Mouse (Mus musculus) megakaryocyte progenitor cell, adult 5-6 weeks (primary cell): ENCODE measurements around the gene St3gal6. TPM values are rescaled to one million over a fixed set of nuclear protein-coding genes. Genes with fewer than 3 reads are reported as not detected.

Experiments
- ATAC-seq: replicated peaks from 2 replicates; pipeline ENCODE4 v1.8.0; 2016; ENCODE audit warnings: mild to moderate bottlenecking, moderate TSS enrichment, inconsistent platforms; ENCODE audit not compliant: poor library complexity
- total RNA-seq, 2 experiments: library from RNA; stranded (forward) in 1 of 2; stranded (reverse) in 1 of 2; fragments of 157-497, 149-512 nt in 1 of 2; fragments of 200-1000 nt in 1 of 2; gene quantifications; 2 replicates each; pipeline versions ENCODE4 v1.2.3 to v1.2.4; 2015 to 2017

Gene St3gal6
- total RNA-seq (2015), result 2.8 and 4.5 TPM in 2 replicates
- total RNA-seq (2017), result 4.0 and 8.0 TPM in 2 replicates

- no peak for ATAC-seq
These were observed at the start of gene St3gal6 for GRCm38 (mm10) chr16:58523972-58524850. St3gal6 (minus strand) TSS chr16:58524243.

- no peak for ATAC-seq
These were observed 46.7 kb upstream of the St3gal6 start for GRCm38 (mm10) chr16:58570694-58571264.

- ATAC-seq, result no peak
These were observed 37.2 kb upstream of the St3gal6 start for GRCm38 (mm10) chr16:58561196-58561595.

GRCm38 (mm10) chr16:58556067-58556830 lies 32.2 kb upstream of the St3gal6 start:
- peak; percentile 75 for ATAC-seq

GRCm38 (mm10) chr16:58554673-58555072 lies 30.6 kb upstream of the St3gal6 start:
- peak; percentile 47 for ATAC-seq

GRCm38 (mm10) chr16:58548042-58548441 lies 24.0 kb upstream of the St3gal6 start:
- peak; percentile 86 for ATAC-seq

- 0 out of 2 replicates have a peak, but pooled peaks have one; percentile 23 for ATAC-seq
These were observed 22.1 kb upstream of the St3gal6 start for GRCm38 (mm10) chr16:58546128-58546527.

GRCm38 (mm10) chr16:58539490-58539889 lies 15.4 kb upstream of the St3gal6 start:
- ATAC-seq, result no peak

GRCm38 (mm10) chr16:58539011-58539410 lies 15.0 kb upstream of the St3gal6 start:
- peak; percentile 82 for ATAC-seq

- ATAC-seq, result no peak
These were observed 12.0 kb upstream of the St3gal6 start for GRCm38 (mm10) chr16:58536076-58536475.

GRCm38 (mm10) chr16:58535236-58535635 lies 11.2 kb upstream of the St3gal6 start:
- ATAC-seq, result no peak

- no peak for ATAC-seq
These were observed 10.5 kb upstream of the St3gal6 start for GRCm38 (mm10) chr16:58534245-58535142.

GRCm38 (mm10) chr16:58533742-58534141 lies 9.7 kb upstream of the St3gal6 start:
- peak; percentile 29; the same call in 1 of the 2 replicates for ATAC-seq

- ATAC-seq, result peak; percentile 63
These were observed 9.2 kb upstream of the St3gal6 start for GRCm38 (mm10) chr16:58533254-58533653.

- ATAC-seq, result no peak
These were observed 8.5 kb upstream of the St3gal6 start for GRCm38 (mm10) chr16:58532511-58532910.

- ATAC-seq, result no peak
These were observed 3.8 kb upstream of the St3gal6 start for GRCm38 (mm10) chr16:58527817-58528216.

GRCm38 (mm10) chr16:58526729-58527128 lies 2.7 kb upstream of the St3gal6 start:
- no peak for ATAC-seq

GRCm38 (mm10) chr16:58525832-58526231 lies 1.8 kb upstream of the St3gal6 start:
- ATAC-seq, result peak; percentile 49

- ATAC-seq, result peak; percentile 78
These were observed 791 bp downstream of the St3gal6 start for GRCm38 (mm10) chr16:58523044-58523859.
